Mouse (Mus musculus): ENCODE measurements at regions not wholly inside any gene's neighbourhood (a gene's known extent, or its start where the extent isn't known, plus 50 kb on each side); places are given as distances from the start of the nearest gene placed in this dataset.
A peak's percentile ranks its signal among the peaks of the same experiment; 100 is the strongest.

GRCm38 (mm10) chr13:45302796-45303195 is 86.7 kb upstream of the Mylip start:
- Histone ChIP-seq H3K9me3 (replicated peaks) (no peaks in the 10 kb centered on the region), H3K27ac (no peak overlapping the region), H3K27me3 (ENCODE audit: low read depth, poor library complexity, severe bottlenecking) (no peaks in the 10 kb centered on the region), H3K4me3 (no peak overlapping the region), H3K4me1 (no peaks in the 10 kb centered on the region), H3K36me3 (no peaks in the 10 kb centered on the region)
- 77% methylated on average over 6 of the region's 6 CpGs for WGBS
- no peak for DNase-seq (ENCODE audit: low spot score)

DNA sequence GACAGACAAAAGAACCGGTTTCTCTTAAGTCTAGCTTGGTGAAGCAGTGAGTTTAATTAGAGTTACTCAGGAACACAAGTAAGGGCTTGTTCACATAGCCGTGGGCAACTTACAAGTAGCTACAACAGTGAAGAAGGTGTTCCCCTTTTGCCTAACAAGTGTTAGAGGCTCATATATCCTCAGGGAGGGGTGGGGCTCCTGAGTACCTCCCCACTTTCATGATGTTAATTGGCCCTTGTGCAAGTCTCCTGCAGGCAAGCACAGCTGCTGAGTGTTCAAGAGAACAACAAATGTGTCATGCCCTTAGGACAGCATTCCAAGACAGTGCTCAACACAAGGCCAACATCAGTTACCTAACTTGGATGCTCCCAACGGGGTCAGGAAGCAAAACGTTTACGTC is 83.4 kb upstream of the Mylip start:
- WGBS, result 67% methylated on average over 5 of the region's 5 CpGs
- no peaks in the 10 kb centered on the region for H3K4me1 ChIP-seq
- H3K36me3 ChIP-seq, result no peaks in the 10 kb centered on the region
- no peaks in the 10 kb centered on the region for H3K9me3 ChIP-seq (replicated peaks)
- H3K27me3 ChIP-seq (ENCODE audit: low read depth, poor library complexity, severe bottlenecking), result no peaks in the 10 kb centered on the region
- no peak overlapping the region for H3K27ac ChIP-seq
- DNase-seq (ENCODE audit: low spot score), result peak; percentile 34
- H3K4me3 ChIP-seq, result no peak overlapping the region

- H3K9me3 ChIP-seq (replicated peaks), result no peaks in the 10 kb centered on the region
- no peaks in the 10 kb centered on the region for H3K27me3 ChIP-seq (ENCODE audit: low read depth, poor library complexity, severe bottlenecking)
- WGBS, result 94% methylated on average over 3 of the region's 3 CpGs
- no peaks in the 10 kb centered on the region for H3K4me1 ChIP-seq
- no peaks in the 10 kb centered on the region for H3K36me3 ChIP-seq
- no peak for DNase-seq (ENCODE audit: low spot score)
- H3K27ac ChIP-seq, result no peak overlapping the region
- no peak overlapping the region for H3K4me3 ChIP-seq
Measured at GRCm38 (mm10) chr13:45307226-45307625, 82.3 kb upstream of the Mylip start.

DNA sequence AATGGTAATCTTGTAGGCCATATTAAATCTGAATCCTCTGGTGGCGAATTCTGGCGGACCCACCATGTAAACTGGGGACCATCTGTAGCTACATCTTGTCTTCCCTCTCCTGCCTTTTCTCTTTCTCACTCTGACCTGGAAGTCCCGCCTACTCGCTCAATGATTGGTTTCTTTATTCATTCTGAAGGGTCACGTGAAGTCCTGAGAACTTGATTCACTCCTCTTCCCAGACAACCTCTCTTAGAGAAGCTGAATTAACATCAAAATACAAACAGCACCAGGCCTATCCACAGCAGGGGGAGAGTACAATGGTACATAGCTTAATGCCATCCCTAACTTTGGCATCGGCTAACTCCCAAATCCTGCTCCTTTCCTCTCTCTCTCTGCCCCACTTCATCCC is 69.9 kb upstream of the Mylip start:
- H3K4me1 ChIP-seq, result peaks cover 25% of the 10 kb centered on the region
- H3K36me3 ChIP-seq, result no peaks in the 10 kb centered on the region
- H3K9me3 ChIP-seq (replicated peaks), result no peaks in the 10 kb centered on the region
- WGBS, result 93% methylated on average over 6 of the region's 6 CpGs
- no peak for DNase-seq (ENCODE audit: low spot score)
- H3K27ac ChIP-seq, result no peak overlapping the region
- no peak overlapping the region for H3K4me3 ChIP-seq
- no peaks in the 10 kb centered on the region for H3K27me3 ChIP-seq (ENCODE audit: low read depth, poor library complexity, severe bottlenecking)

- H3K36me3 ChIP-seq, result no peaks in the 10 kb centered on the region
- no peak overlapping the region for H3K4me3 ChIP-seq
- H3K9me3 ChIP-seq (replicated peaks), result no peaks in the 10 kb centered on the region
- 68% methylated on average over 7 of the region's 7 CpGs for WGBS
- H3K4me1 ChIP-seq, result peaks cover 33% of the 10 kb centered on the region
- no peak overlapping the region for H3K27ac ChIP-seq
- no peak for DNase-seq (ENCODE audit: low spot score)
- H3K27me3 ChIP-seq (ENCODE audit: low read depth, poor library complexity, severe bottlenecking), result no peaks in the 10 kb centered on the region
Measured at GRCm38 (mm10) chr13:45325736-45326293, 63.7 kb upstream of the Mylip start.

- peaks cover 24% of the 10 kb centered on the region for H3K4me1 ChIP-seq
- no peak overlapping the region for H3K4me3 ChIP-seq
- no peak overlapping the region for H3K27ac ChIP-seq
- H3K27me3 ChIP-seq (ENCODE audit: low read depth, poor library complexity, severe bottlenecking), result no peaks in the 10 kb centered on the region
- H3K36me3 ChIP-seq, result no peaks in the 10 kb centered on the region
- WGBS, result 92% methylated on average over 6 of the region's 6 CpGs
- no peak for DNase-seq (ENCODE audit: low spot score)
- H3K9me3 ChIP-seq (replicated peaks), result no peaks in the 10 kb centered on the region
Measured at GRCm38 (mm10) chr13:45326751-45327150, 62.8 kb upstream of the Mylip start.

GRCm38 (mm10) chr13:45330561-45330960 is 59.0 kb upstream of the Mylip start:
- DNase-seq (ENCODE audit: low spot score), result no peak
- 72% methylated on average over 8 of the region's 8 CpGs for WGBS

DNA sequence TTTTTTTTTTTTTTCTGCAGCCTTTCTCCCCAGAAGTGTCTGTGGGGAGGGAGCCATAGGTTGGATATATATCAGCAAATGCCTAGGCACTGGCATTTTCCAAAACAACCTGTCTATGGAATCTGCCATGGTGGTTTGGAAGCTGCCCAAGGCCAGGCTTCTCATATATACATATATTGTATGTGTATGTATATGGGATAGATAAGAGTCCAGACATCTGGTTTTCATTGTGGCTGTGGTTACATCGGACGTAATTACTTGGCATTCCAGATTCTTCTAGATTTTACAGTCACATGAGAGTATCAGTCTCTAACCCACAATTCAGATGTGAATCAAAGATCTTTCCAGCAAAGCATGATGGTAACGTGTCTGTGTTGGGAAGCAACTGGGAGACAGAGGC is 57.5 kb upstream of the Mylip start:
- no peak for DNase-seq (ENCODE audit: low spot score)
- Histone ChIP-seq H3K36me3 (no peaks in the 10 kb centered on the region), H3K27me3 (ENCODE audit: low read depth, poor library complexity, severe bottlenecking) (no peaks in the 10 kb centered on the region), H3K27ac (no peak overlapping the region), H3K4me1 (peaks cover 8% of the 10 kb centered on the region; the same call in 1 of the 2 replicates), H3K4me3 (no peak overlapping the region), H3K9me3 (replicated peaks) (no peaks in the 10 kb centered on the region)
- WGBS, result 77% methylated on average over 3 of the region's 3 CpGs

More at GRCm38 (mm10) chr13:45330561-45330960, 59.0 kb upstream of the Mylip start:
- Histone ChIP-seq H3K36me3 (no peaks in the 10 kb centered on the region), H3K27me3 (ENCODE audit: low read depth, poor library complexity, severe bottlenecking) (no peaks in the 10 kb centered on the region), H3K4me3 (no peak overlapping the region), H3K27ac (no peak overlapping the region), H3K9me3 (replicated peaks) (no peaks in the 10 kb centered on the region), H3K4me1 (peaks cover 12% of the 10 kb centered on the region; the same call in 1 of the 2 replicates)

DNA sequence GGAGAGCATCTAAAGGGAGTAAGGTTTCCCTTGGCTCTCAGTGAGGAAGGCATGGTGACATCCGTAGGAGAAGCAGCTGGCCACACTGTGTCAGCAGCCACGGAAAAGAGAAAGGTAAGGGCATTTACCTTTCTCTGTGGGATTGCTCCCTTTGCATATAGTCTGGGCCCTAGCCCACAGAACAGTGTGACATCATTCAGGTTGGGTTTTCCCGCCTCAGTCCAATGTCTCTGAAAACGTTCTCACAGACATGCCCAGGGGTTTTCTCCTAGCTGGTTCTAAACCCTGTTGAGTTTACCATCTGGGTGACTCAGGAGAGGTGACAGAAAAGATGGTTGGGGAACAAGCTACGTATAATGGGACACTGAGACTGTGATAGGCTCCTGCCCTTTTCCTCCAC is 55.9 kb upstream of the Mylip start:
- no peaks in the 10 kb centered on the region for H3K9me3 ChIP-seq (replicated peaks)
- 79% methylated on average over 5 of the region's 5 CpGs for WGBS
- H3K27me3 ChIP-seq (ENCODE audit: low read depth, poor library complexity, severe bottlenecking), result no peaks in the 10 kb centered on the region
- H3K36me3 ChIP-seq, result no peaks in the 10 kb centered on the region
- no peak overlapping the region for H3K4me3 ChIP-seq
- no peak overlapping the region for H3K27ac ChIP-seq
- DNase-seq (ENCODE audit: low spot score), result no peak
- peaks cover 8% of the 10 kb centered on the region; the same call in 1 of the 2 replicates for H3K4me1 ChIP-seq
